Mouse (Mus musculus) natural killer cell, adult 2 months (primary cell): Measurements from ENCODE around the gene Rbm6.

Experiments used
- DNase-seq, 2 experiments: peaks; one replicate each; pipeline ENCODE4 v3.0.0; 2022; ENCODE audit warnings: low spot score in 2 of 2

Rbm6 gene

DNA sequence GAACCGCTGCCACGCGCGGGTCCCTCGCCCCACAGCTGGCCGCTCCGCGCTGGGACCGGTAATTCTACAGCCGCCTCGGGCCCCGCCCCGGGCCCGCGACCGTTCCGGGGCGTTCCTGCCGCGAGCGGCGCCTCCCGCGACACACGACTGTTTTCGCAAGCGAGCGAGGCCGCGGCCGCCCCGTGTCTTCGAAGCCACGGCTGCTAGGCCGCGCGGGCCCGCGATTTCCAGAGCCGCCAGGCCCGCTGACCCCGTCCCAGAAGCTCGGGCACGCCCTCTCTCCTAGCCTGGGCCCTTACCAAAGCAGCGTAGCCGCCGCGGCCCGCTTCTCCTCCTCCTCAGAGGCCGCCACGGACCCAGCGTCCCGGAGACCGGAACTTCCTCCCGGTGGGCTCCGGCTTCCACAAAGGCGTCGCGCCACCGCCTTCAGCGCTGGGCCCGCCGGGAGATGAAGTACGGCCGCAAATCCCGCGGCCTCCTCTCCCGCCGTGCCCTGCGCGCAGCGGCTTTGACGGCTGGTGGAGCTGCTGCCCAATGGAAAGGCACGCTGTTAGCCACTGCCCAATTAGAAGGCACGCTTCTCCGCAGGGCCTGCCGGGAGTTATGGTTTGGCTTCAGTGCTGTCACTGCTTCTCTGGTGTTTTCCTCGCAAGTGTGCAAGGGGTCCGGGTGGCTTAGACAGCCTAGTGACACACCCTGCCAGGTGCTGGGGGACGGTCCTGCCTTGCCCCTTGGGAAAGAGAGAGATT is 513 bp downstream of the Rbm6 start:
- DNase-seq: peak; percentile 84 to 90

DNA sequence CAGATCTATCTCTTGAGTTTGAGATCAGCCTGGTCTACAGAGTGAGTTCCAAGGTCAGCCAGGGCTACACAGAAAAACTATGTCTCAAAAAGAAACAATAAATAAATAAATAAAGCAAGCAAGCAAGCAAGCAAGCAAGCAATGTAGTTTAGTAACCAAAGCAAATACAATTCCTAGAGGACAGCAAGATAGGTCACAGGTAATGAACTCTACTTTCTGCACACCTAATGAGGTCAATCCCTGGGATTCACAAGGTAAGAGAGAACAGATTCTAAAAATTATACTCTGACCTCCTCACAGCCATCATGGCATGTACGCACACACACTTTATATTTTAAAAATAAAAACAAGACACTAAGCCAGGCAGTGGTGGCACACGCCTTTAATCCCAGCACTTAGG is 7.0 kb downstream of the Rbm6 start:
- no peak for DNase-seq

DNA sequence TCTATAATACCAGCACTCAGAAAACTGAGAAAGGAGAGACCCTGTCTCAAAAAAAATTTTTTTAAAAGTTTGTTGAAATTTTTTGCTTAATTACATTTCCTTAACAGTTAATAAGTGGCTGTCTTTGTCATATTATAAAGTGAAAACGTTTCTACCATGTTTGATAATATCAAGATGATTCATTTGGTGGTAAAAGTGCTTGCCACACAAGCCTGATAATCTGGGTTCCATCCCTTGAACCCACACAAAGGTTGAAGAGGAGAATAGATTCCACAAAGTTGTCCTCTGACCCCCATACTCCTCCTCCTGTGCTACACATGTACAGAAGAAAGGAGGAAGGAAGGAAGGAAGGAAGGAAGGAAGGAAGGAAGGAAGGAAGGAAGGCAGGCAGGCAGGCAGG is 8.5 kb downstream of the Rbm6 start:
- DNase-seq: no peak

DNA sequence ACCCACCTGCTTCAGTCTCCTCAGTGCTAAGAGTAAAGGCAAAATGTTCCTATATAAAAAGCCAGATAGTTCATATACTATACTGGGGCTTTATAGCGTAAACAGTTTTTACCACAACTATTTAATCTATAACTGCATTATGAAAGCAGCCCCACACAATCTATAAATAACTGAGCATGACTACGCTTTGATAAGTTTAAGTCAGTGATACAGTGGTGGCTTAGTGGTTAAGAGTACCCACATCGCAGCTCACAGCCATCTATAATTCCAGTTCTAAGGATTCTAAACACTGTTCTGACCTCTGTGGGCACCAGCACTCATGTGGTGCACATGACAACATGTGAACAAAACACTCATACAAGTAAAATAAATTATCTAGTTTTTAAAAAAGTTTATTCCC is 14.7 kb downstream of the Rbm6 start:
- no peak for DNase-seq

DNA sequence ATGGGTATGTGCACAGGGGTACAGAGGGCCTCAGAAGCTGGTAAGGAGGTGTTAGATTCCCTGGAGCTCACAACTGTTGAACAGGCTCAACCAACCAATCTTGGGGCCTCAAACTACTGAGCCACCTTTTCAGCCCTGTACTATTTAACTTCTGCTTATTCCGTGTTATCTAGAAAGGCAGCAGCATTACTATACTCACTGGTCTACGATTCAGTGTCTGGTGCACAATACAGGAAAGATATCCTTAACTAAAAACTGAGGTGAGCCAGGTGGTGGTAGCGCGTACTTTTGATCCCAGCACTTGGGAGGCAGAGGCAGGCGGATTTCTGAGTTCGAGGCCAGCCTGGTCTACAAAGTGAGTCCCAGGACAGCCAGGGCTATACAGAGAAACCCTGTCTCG is 24.1 kb downstream of the Rbm6 start:
- DNase-seq: no peak

DNA sequence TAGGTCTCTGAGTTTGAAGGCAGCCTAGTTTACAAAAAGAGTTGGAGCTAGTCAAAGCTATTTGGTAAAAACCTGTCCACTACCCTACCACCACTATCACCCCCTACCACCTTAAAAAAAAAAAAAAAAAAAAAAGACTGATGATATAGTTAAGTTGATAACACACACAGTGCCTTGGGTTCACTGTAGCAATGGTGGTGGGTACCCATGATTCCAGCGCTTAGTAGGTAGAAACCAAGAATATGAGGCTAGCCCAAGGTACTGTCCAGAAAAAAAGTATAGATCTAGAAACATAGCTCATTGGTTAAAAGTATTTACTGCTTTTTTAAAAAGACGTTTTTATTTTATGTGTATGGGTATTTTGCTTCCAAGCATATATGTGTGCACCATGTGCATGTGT is 30.3 kb downstream of the Rbm6 start:
- DNase-seq: no peak

DNA sequence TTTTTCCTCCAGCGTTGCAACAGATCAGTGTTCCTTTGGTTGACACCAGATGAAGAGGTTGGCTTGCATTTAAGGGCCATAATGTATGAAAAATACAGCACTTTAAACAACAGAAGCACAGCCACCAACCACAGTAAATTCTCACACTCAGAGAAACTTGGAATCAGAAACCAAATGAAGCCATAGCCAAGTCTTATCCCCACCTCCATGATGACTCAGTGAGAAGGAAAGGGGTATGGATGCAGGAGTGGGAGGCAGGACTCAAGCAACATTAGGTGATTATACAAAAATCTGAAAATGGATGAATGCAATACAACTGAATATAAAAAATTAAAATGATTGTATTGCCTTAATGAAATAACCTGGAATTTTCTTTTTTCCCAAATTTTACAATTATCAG is 34.2 kb downstream of the Rbm6 start:
- DNase-seq: no peak

DNA sequence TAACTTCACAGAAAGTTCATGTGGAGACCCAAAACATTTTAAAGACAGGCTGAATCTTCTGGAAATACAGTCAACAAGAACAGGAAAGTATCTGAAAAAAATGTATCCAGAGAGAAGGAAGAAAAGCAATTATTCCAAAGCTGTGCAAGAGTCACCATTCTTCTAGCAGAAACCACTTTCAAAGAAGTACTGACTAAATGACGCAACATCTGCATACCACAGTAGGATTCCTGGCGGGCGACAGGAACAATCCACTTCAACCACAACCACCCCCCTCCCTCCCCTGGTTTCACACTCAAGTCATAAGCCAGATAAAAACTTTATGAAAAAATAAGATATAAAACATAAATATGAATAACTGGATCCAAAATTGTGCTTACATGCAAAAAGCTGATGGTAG is 39.2 kb downstream of the Rbm6 start:
- no peak for DNase-seq

DNA sequence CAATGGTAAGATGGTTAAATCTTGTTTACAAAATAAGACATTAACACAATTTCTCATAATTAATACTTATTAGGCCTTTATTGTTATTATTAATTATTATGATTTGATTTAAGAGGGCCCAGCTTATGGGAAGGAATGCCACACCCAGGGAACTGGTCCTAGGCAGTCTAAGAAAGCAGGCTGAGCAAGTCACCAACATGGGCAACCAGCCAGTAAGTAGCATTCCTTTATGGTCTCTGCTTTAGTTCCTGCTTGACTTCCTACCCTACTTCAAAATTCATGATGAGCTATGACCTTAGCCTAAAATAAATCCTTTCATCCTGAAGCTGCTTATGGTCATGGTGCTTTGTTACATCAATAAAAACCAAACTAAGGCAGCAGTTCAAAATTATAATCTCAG is 41.3 kb downstream of the Rbm6 start:
- DNase-seq: no peak

DNA sequence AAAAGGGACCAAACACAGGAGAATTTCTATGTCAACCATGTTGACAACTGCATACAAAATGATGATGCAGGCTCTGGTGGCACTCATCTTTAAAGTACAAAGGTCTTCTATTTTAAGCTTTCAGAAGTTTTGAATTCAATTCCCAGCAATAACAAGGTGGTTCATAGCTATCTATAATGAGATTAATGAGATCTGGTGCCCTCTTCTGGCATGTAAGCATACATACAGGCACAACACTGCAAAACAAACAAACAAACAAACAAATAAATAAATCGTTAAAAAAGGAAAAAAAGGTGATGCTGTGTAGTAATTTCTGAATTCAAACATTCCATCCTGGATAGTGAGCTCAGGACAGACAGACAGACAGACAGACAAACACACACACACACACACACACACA is 60.9 kb downstream of the Rbm6 start:
- DNase-seq: no peak

DNA sequence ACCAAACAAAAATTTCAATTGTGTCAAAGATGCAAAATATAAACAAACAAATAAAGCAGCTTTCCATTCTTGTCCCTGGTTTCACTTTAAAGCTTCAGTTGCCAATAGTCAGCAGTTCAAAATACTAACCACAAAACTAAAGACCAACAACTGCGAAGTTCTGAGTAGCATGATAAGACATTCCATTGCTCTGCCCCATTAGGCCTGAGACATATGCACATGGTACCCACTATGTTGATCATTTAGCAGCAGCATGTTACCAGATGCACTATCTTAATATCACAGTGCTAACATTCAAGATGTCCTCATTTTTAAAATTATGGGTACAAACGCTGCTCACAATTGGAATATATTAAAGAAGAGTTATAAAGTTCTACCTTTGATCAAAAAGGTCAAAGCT is 62.1 kb downstream of the Rbm6 start:
- no peak for DNase-seq

DNA sequence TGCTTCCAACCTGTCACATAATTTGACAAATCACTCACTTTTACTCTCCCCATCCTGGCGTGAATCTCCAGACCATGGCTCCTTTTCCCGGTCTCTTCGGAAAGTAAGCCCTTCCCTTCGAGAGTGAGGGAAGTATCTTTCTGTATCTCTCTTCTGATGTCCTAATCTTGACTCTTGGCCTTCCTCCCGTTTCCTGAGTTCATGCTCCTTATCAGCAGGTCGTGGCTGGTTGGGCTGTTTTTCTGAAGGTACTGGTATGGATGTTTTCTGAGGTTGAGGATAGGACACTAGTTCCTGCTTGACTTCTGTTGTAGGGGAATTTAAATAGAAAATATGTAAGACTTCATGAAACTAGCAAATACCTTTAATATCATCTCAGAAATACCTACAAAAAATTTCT is 81.3 kb downstream of the Rbm6 start:
- DNase-seq: no peak

DNA sequence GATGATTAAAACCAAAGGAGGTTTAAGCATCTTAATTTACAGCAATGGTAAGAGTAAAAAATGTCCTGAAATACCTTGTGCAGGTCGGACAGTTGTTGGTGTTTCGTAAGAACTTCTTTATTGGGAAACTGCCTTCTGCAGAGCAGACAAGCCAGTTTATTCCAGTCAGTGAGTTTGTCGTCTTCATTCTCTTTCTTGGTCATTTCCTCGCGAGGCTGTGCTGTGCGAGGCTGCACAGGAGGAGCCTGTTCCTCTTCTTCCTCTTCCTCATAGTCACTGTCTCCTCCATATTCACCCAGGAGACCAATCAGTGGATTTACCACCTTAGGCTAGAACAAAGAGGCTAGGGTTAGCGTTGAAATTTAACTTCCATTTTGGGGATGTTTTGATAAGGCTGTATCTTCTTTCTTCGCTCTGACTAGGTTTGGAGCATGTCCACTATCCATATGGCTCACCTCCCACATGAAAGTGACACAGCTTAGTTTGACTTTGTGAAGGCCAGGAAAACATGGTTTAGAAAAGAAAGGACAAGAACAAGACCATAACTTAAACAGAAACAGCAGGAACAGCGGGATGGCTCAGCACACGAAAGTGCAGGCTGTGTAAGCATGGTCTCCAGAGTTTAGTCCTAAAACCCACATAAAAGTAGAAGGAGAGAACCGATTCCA is 90.4 kb downstream of the Rbm6 start:
- no peak for DNase-seq

DNA sequence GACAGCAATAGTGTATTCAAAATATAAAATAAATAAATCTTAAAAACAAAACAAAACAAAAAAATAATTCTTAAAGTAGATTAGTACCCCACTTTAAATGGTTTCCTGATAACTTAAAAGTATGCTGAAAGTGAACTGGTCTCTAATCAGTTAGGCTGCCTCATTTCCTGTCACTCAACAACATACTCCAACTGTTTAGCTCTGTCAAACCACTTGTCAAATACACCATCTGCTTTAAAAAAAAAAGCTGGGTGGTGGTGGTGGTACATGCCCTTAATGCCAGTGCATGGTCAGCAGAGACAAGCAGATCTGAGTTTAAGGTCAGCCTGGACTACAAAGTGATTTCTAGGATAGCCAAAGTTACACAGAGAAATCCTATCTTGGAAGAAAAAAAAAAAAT is 96.2 kb downstream of the Rbm6 start:
- DNase-seq: peak in 1 of 2 experiments; percentile 16

DNA sequence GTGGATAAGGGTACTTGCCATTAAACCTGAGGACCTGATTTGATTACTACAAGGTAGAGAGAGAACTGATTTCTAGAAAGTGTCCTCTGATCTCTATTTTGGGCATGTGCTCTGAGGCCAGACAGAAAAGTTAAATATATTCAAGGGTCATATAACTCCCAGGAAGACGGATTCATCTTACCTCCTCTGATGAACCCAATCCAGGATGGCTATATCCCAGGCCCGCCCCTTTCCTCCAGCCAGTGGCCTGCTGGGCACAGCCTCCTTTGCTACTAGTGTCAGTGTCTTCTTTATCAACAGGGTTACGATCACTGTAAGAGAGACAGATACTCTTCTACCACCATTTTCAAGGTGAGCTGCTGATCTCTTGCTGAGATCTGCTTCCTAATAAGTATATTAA is 98.6 kb downstream of the Rbm6 start:
- no peak for DNase-seq

DNA sequence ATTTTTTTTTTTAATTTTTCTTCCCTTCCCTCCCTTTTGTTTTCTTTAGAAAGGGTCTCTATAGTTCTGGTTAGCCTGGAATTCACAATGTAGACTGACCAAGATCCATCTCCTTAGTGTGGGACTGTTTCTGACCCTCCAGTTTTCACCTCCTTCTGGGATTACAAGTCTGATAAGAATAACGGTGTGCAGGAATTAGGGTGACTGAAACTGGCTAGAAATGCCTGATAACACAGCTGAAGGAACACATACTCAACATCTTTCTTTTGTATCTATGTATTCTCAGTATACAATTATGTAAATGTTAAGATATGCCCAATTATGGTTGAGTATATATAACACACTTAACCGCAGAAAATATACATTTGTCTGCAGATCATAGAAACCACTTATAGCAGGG is 101.3 kb downstream of the Rbm6 start:
- DNase-seq: no peak

DNA sequence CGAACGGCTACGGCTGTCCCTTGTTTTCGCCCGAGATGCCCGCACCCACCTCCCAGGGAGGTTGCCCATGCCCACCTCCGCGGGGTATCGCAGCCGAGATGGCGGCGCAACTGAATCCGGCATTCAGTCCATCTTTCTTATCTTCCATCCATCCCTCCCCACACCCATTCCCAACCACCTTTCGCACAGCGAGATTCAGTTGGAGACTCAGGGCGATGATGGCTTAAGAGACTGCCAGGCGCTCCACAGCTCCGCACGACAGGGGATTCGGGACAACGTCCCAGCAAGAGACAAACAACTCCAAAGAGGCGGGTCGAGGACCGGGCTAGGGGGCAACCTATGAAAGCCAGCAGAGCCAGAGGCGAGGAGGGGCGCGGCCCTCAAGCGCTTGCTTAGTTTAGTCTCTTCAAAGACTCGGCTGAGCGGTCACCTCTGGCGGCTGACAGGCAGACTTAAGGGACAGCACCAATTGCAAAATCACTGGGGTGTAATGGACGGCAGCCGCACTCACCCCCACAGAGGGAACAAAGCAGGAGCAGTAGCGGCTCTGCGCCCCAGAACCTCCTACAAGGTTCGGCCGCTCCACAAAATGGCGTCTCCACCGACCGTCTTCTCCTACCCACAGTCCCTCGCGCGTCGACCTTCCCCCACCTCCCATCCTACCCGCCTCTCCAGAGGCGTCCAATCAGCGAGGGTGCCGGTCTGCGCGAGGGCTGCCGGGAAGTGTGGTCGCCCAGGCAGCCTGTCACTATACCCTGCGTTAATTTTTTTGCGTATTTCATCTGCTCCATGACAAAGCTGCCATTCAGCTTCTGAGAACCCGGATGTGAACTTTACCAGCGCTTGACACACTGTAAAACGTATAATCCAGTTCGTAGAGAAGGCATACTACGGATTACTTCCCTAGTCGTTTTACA is 102.4 kb downstream of the Rbm6 start, which contains the start of gene Rbm5:
TSS of gene Rbm5 (minus strand) at position 623 of the 917 bp plus-strand sequence.
- peak; percentile 91 to 93 for DNase-seq

DNA sequence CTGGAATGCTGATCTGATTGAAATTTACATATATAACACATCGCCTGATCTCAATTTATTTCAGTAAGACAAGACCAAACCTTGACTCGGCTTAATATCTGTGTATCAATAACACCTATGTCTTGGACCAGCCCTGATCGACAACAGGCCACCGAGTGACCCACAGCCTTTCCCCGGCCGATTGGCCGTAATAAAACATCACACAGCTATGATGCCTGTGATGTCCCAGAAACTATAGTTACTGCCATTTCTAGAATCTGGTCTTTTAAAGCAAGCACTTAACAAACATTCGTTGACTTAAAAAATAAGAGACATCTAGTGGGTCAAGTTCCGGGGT is 103.0 kb downstream of the Rbm6 start:
- DNase-seq: peak in 1 of 2 experiments; percentile 3

DNA sequence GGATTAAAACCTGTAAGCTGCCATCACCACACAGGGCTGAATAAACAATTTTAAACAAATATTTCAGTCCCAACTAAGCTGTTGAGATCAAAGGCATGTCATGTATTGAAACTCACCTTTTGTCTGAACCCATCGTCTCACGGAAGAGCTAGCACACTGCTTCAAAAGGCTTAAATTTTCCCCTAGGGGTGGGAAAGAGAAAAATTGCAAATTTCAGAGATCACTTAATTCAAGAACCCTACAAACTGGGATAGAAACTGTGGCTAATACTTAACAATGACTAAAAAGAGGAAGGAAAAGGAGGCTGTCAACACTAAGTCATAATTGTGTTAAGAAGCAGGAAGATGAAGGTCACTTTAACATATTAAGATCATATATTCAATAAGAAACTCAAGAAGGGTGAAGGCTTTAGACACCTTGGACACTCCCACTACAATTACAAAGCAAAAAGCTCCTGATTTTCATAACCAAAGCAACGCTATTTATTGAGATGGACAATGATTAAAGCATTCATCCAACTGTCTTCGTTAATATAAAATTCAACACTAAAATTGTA is 103.5 kb downstream of the Rbm6 start:
- no peak for DNase-seq

DNA sequence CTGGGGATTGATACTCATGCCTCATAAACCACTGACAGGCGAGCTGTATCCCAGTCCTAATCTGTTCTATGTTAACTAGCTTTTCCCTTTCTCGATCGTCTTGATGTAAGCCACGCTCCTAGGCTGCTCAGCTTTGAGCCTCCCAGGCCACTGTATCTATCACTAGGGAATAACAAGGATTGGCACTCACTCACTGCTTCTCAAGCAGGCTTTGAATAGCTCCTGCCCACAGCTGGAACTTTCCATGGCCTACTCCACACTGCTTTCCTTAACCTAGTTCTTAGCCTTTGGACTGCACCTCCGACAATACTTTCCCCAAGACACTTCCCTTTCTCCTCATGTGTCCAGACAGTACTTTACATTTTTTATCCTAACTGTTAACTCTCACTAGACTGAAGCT is 104.2 kb downstream of the Rbm6 start:
- no peak for DNase-seq

DNA sequence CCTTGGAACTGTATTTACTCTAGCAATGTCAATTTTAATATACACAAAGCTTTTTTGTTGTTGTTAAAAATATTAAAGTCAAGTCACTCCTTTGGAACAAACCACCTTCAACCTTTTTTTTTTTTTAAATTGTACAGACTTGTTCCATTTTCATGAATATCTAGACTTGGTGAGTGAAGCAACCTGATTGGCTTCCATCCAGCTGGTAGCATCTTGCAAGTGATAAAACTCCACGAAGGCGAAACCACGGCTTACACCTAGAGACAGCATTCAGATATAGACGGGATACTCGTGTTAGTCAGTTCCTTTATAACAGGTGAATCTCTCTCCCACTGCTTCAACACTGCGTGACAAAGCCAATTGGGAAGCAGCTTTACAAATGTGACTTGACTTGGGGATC is 113.4 kb downstream of the Rbm6 start:
- no peak for DNase-seq

DNA sequence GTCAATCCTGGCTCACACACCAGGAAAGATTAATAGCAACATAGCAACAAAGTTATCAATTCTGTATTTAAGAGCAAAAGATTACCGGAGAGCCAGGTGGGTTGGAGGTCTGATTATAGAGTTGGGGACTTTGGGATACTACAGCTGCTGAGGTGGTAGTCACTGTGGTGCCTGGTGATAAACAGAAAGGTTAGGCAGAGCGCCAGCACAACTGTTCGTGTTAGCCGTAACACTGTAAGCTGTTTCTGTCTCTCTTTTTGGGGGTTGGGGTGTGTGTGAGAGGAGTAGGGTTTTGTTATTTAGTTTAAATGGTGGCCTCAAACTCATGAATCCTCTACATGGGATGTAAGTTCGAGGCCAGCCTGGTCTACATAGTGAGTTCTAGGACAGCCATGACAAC is 122.7 kb downstream of the Rbm6 start:
- no peak for DNase-seq
